Mouse (Mus musculus) olfactory bulb, adult 2 months (tissue): ENCODE data around the gene Clec2l.

ENCODE experiments used
- CTCF ChIP-seq: fragments of 200-500 bp; IDR thresholded peaks from 2 replicates; pipeline ENCODE4 v1.5.1; 2012; ENCODE audit warnings: low read depth, mild to moderate bottlenecking, low read length, moderate library complexity; ENCODE audit not compliant: insufficient read depth
- POLR2A ChIP-seq: fragments of 200-500 bp; IDR thresholded peaks from 2 replicates; pipeline ENCODE4 v1.6.1; 2012; ENCODE audit warnings: mild to moderate bottlenecking, low read depth, low read length, moderate library complexity; ENCODE audit not compliant: insufficient read depth

GRCm38 (mm10) chr6:38677629-38678028 is 14.8 kb downstream of the Clec2l start:
- TF ChIP-seq POLR2A (no peak), CTCF (no peak)
